Mouse (Mus musculus): Measurements from ENCODE around the gene Sema3f. TPM values are rescaled to one million over a fixed set of nuclear protein-coding genes. Genes with fewer than 3 reads are reported as not detected.

Sema3f gene
- total RNA-seq, 2 experiments from 2014 or later, result 6.2 to 6.8 TPM

DNA sequence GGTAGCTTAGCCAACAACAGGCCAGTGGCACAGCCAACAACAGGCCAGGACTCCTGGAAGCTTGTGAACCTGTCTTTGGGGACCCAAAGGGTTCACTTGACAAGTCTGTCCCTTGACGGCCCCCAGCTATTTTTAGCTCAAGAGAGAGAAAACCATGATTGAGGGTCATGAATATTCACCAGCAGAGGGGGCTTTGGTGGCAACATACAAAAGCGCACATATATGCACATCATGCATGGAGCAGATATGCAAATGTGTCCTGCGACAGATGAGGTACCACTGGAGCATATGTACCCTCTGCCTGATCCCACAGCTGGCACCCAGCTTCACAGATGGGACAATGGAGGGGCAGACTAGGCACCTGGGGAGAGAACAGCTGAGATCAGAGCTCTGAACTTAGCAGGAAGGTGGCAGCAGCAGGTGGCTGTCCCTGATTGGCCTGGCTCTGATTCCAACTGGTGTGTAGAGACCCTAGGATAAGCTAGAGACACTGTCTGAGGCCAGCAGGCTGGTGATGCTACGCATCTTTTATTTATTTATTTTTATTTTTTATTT, 16.8 kb downstream of the Sema3f start:
- no peak for DNase-seq (ENCODE audit: low spot score)

DNA sequence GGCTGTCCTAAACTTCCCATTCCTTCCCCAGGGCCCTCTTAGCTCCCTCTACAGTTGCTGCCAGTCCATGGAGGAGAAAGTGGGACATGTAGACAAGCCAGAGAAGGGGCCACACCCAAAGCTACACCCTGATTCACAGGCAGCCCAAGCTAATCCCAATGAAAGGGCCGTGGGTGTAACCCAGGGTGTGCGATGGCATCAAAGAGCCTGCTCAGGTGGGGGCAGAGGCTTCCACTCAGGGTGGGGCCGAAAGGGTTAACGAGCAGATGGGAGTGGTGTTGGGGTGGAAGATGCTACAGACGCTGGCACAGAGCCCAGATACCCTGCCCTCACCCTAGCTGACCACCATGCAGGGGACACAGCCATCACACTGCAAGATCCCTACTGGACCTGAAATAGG, 17.5 kb downstream of the Sema3f start:
- no peak for DNase-seq (ENCODE audit: low spot score)

DNA sequence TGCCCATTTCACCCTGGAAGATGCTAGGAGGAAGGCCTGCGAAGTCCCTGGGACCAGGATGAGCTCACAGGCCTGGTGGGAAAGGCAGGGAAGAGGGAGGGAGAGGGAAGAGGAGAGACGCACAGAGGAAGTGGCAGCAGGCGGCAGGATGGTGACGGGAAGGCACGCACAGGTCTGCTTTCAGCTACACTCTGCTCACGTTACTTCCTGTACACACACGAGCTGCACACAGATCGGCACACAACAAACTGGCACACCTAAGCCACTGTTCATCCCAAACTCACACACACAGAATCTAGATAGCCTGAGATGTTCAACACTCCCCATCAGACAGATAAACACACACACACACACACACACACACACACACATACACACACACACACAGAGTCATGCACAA, 19.9 kb downstream of the Sema3f start:
- no peak for DNase-seq (ENCODE audit: low spot score)

DNA sequence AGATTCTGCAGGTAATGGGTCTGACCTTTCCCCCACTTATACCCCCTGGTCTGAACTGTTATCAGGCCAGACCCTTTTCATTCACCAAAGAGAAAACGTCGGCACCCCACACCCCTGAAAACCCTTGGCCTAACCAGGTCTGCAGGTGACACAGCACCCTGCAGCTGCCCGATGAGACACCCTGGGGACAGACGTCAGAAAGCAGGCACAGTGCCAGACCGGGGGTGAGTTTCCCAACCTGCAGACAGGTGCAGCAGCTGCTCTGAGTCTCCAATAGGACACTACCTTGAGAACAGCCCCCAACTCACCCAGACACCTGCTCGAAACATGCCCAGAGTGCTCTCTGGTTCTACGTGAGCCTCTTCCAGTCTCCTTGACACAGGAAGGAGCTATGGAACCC, 21.3 kb downstream of the Sema3f start:
- no peak for DNase-seq (ENCODE audit: low spot score)

DNA sequence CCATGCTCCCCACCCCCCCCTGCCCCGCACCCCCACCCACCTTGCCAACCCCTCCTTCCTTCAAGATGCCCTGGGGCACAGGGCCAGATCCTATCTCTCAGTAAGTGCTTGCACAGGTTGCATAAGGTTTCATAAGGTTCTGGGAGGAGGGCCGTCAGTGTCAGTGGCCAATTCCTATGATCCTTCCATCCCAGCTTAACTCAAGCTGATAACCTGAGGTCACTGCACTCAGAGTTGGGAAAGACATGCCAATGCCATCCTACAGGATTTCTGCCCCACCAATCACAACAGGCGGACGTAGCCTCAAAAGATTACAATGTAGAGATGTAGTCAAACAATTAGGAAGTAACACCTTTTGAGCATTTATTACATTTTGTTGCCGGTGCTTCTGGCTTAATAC, 21.9 kb downstream of the Sema3f start:
- no peak for DNase-seq (ENCODE audit: low spot score)

DNA sequence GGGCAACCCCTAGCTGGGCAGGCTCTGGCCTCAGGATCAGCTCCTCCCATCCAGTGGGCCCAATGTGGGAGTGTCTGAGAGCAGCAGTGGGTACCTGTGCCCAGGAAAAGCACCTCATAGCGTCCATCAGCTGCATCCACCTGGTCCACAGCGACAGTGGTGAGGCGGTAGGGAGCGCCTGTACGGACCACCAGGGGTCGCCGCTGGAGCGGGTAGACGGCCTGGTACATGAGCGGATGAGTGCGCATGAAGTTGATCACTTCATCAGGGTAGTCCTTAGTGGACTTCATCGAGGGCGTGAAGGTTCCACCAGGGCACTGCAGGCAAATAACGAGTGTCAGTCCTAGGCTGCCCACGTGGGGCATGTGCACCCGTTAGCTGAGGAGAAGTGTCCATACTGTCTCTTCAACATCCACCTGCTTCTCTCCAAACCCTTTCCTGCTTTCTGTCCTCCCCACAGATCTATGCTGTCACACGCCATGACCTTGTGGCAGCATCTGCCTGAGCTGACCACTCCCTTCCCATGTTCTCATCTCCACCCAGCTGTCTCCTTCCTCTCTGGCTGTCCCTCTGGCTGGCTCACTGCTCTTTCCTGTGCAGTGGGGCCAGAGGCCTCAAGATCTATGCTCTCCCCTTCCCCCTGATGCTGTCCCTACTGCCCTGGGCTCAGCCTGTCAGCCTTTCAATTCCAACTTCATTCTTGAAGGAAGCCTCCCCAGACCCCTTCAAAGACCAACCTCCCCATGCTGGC, 24.9 kb downstream of the Sema3f start:
- DNase-seq (ENCODE audit: low spot score), result peak; percentile 50

DNA sequence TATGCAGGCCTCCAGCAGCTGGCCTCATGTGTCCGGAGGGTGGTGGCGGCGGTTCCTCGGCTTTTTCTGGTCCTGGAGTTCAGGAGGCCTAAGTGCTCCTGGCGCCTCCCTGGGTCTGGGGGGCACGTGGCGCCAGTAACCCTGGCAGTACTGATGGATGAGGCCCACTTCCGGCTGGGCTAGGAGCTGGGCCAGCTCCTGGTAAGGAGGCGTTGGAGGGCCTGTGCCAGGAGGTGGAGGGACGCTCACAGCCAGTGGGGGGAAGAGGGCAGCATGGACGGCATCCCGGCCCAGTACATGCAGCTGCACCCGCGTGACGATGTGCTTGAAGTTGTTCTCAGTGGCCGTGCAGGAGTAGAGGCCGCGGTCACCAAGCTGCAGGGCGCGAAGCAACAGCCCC, 27.9 kb downstream of the Sema3f start:
- no peak for DNase-seq (ENCODE audit: low spot score)

DNA sequence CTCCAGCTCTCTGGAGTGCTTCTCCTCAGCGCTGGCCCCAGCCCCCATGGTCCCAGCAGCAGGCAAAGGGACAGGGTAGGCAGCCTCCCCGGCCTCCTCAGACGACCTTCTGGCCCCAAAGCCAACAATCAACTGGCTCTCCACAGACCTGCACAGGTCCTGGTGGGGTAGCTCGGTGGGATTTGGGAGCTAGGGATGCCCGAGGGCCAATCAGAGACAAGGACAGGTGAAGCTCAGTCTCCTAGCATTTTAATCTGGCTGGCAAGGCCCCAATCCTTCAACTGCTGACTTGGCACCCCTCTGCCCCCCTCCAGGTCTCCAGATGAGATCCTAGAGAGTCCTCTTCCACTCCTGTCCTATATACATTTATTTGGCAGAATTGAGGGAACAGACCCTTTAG, 30.8 kb downstream of the Sema3f start, which contains the start of gene Gnat1:
Gene Gnat1 (minus strand): TSS at position 212 of the 400 bp plus-strand sequence.
- no peak for DNase-seq (ENCODE audit: low spot score)

DNA sequence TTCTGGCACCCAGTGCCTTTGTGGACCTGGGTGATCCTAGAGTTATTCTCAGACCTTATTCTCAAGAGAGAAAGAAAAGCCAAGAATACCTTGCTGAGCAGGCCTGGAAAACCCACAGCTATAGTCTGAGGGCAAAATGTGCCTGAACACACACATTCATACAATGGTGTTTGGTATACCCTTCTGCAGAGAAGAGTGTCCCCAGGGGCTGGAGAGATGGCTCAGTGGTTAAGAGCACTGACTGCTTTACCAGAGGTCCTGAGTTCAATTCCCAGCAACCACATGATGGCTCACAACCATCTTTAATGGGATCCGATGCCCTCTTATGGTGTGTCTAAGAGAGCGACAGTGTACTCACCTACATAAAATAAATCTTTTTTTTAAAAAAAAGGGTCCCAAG, 31.4 kb downstream of the Sema3f start:
- DNase-seq (ENCODE audit: low spot score), result no peak

DNA sequence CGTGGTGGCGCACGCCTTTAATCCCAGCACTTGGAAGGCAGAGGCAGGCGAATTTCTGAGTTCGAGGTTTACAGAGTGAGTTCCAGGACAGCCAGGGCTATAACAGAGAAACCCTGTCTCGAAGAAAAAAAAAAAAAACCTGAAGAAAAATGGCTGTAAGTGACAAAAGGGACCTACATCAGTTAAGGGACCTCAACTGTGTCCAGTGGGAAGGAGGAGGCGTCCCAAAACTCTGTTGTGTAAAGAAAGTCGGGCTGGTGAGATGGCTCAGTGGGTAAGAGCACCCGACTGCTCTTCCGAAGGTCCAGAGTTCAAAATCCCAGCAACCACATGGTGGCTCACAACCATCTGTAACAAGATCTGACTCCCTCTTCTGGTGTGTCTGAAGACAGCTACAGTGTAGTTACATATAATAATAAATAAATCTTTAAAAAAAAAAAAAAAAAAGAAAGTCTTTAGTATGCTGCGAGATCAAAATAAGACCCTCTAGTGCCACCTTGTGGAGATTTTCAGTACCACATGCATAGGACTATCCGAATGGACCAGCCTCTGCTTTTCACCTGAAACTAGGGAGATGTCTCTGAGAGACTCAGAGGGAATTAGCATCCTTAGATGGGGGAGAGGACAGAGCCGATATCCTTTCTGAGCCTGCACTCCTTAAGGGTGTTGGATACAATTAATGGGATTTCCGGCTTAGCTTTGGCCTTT, 32.3 kb downstream of the Sema3f start:
- peak; percentile 79 for DNase-seq (ENCODE audit: low spot score)

DNA sequence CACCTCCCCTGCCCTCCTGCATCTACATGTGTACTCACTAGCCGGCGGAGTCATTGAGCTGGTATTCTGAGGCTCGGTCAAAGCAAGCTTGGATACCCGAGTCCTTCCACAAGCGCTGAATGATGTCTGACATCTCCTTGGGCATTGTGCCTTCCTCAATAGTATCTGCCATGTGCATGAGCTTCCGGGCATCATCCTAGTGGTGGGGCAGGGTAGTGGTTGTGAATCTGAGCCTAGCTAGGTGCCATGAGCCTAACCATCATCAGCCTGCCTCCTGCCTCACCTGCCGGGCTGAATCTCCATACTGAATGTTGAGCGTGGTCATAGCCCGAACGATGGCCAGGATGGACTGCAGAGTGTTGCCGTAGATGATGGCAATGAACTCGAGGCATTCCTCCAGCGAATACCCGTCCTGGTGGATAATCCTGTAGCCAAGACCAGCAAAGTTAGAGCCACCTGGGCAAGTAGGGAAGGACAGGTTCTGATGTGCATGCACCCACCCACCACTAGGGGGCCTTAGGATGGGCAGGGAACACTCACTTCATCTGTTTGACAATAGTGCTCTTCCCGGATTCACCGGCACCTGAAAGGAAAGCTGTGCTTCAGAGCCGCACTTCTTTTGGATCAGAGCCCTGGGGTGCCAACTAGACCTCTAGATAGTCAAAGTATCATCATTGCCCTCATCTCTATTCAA, 33.0 kb downstream of the Sema3f start:
- DNase-seq (ENCODE audit: low spot score), result peak; percentile 44

DNA sequence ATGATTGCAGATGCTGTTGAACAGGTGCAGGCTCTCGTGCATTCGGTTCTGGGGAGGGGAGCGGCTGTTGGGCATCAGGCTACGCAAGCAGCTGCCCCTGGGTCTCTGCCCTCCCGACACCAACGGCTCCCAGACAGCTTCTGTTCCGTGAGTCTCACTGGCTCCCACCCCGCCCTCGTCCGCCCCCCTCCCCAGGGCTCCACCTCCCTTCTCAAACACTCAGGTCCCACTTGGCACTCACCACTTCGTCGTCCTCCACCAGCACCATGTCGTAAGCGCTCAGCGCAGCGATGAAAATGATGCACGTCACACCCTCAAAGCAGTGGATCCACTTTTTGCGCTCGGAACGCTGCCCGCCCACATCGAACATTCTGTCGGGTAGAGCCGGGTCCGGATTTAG, 34.0 kb downstream of the Sema3f start:
- no peak for DNase-seq (ENCODE audit: low spot score)

DNA sequence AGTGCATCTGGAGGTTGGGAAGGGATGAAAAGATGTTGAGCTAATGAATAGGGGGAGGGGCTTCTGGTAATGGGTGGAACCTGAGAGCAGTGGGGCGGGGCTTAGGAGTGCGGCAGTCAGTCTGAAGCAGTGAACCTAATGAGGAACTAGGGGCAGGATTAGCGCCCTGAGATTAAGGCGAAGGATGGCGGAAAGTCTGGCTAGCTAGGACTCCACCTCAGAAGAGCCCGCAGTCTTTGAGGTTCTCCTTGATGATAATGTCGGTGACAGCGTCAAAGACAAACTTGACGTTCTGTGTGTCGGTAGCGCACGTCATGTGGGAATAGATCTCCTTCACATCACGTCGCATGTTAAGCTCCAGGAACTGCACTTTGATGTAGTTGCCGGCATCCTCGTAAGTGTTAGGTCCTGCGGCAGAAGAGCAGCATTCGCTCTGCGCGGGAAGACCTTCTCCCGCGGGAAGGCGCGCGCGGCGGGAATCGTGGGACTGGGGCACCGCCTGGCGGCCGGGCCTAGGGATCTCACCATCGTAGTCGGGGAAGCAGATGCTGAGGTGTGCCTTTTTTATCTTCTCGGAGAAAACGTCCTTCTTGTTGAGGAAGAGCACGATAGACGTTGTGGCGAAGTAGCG, 34.5 kb downstream of the Sema3f start:
- DNase-seq (ENCODE audit: low spot score), result peak; percentile 72

DNA sequence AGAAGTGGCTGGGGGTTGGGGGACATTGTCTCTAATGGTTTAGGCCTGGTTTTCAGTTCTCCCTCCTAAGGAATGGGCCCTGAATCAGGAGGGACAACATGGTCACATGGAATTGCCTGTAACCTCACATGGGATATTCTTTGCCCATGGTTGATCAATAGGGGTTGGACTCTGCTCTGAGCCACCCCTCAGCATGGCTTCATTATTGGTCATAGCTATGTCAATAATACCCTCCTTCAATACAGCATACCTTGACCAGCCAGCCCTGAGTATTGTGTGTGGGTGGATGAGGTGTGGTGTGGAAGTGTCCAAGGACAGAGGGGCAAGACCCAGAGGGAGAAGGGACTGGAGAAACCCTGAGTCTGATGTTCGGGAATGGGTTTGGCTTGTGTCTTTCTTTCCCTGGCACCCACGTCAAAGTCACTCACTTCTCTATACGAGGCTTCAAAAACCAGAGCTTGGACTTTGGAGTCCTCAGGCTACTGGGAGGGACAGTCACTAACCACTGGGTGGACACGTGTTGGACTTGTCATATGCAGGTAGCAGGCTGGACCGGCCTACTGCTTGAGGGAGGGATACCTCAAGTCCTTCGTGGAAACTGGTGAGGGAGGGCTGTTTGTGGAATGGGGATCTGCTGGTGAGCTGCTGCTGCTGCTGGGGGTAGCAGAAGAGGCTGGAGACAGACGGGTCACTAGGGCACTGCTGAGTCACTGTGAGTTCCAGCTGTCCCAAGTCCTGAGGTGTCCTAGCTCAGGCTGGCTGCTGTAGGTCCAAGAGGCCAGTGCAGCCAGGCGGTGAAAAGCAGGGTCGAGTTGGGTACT, 35.5 kb downstream of the Sema3f start:
- DNase-seq (ENCODE audit: low spot score), result no peak

DNA sequence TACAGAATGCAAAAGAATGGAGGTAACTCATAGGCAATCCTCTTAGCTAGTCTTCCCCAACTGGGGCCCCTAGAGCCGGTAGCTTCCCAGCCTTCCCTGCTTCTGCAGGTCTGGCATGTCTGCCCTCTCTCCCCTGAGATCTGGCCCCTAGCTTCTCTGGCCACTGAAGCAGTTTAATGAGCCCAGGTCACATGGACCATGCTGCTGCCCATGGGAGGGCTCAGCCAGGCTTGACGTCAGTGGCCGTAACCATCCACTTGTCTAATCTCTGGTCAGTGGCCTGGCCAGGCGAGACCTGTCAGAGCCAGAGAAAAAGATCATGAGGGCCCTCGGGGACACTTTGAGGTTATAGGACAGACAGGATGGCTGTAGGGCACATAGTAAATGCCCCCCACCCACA, 40.0 kb downstream of the Sema3f start:
- peak; percentile 79 for DNase-seq (ENCODE audit: low spot score)

DNA sequence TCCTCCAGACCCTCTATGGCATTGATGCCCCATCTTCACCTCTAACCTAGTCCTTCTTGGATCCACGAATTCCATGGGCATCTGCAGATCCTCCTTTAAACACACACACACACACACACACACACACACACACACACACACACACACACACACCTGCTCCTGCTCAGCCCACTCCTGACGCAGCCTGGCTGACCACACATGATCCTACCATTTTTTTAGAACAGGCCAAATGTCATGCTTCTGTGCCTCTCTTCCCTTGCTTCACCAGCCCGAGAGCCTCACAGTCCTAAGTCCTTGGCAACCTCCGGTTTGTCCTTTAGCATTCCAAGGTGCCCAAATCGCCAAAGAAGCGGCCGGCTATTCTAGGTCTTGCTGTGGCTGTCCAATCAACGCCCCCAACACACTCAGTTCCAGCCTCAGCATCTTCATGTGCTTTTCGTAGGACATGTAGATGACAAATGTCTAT, 40.8 kb downstream of the Sema3f start, which contains the start of gene Slc38a3:
Gene Slc38a3 (minus strand): TSS at position 51 of the 466 bp plus-strand sequence.
- DNase-seq (ENCODE audit: low spot score), result no peak

DNA sequence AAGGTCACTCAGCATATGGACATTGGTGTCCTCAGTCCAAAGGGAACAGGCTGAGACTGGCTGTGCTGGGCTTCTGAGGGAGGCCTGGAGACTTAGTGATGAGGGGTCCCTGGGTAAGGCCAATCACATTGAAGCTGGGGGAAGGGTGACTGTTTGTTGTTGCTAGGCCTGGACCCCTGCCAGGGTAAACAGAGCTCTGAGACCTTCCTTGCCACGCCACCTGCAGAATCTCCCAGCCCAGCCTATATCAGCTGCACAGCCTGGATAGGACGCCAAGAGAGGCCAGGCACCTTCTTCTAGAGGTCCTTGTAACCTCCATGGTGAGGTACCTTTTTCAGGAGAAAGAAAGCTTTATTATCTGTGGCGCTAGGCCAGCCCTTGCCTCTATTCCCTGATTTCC, 41.4 kb downstream of the Sema3f start:
- no peak for DNase-seq (ENCODE audit: low spot score)

DNA sequence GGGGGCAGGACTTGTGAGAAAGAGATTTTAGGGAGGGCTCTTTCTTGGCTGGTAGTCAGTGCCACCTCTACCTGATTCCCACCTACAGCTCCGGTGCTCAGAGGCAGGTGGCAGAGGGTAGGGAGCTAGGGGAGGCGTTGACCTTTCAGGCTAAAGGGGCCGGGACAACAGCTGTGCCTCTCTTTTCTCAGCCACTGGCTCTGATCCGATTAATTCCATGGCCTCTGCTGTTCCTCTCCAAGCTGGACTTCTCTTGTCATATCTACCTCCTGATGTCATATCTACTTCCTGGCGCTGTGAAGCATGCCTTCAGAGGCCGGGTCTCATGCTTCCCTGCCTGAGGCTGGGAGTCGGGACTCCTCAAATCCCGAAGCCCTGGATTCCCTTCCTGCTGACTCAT, 42.3 kb downstream of the Sema3f start:
- peak; percentile 50 for DNase-seq (ENCODE audit: low spot score)

DNA sequence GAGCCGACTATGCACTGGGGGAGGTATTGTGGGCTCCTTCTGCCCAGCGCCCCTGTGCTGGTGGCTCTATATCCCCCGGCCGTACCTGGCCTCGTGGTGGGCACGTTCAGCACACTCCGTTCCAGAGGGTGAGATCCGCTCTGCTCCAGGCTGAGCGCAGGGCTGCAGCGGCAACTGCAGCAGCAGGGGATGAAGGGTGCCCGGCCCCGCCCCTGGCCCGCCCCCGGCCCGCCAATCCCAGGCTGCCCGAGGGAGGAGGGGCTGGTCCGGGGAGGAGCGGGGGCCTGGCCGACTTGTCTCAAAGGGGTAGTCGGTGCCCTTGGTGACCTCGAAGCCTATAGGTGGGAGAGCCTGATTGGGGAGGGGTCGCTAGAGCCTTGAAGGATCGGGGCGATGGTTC, 43.1 kb downstream of the Sema3f start:
- peak; percentile 61 for DNase-seq (ENCODE audit: low spot score)

DNA sequence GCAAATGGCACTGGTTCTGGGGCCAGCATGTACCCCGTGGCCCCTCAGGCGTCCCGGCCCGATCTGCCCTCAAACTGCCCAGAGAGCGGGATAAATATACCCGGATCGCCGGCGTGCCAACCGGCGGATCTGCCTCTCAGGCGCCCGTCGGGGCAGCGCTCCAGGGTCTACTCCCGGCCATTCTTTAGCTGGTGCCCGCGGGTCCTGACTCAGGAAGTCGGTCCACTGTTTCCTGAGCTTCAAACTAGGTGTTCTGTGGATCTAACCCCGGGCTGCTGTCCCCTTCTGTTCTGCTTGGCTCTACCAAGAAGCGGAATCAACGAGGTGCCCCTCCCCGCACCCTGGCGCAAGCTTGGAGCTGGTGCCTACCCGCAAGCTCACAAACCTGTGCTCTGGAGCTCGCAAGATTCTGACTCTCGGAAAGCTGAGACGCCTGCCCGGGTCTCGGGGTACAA, 43.5 kb downstream of the Sema3f start:
- peak; percentile 71 for DNase-seq (ENCODE audit: low spot score)
